Mouse (Mus musculus): Measurements from ENCODE around the gene Wdr45b.

DNA sequence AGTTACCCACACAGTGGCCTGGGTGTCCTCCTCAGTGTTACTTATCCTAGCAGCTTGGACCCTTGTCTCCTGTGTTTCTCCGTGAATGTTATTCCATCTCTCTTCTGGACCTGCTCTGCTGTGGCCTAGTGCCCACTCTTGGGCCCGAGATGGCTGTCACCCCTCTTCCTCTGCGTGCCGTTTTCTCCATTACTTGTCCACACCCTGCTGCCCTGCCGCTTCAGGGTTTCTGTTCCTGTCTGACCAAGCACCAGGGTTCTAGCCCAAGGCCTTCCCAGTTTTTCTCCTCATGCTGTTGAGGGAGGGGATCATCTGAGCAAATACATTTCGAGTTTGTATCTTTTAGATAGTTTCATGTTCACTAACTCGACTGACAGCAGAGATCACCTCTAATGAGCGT lies 76.7 kb downstream of the Wdr45b start:
- TF ChIP-seq CTCF (IDR thresholded peaks at IDR 0.05) (no peak), EP300 (IDR thresholded peaks at IDR 0.05) (no peak)

Data from lung, postnatal 0 days (tissue).